Mouse (Mus musculus) G1E (cell line): ENCODE measurements around the gene E330009J07Rik. TPM values are rescaled to one million over a fixed set of nuclear protein-coding genes. Genes with fewer than 3 reads are reported as not detected.

Source experiments
- ATAC-seq: 2 replicates; pipeline ENCODE4 v1.8.0; 2016; ENCODE audit warnings: mild to moderate bottlenecking; ENCODE audit not compliant: insufficient number of reproducible peaks, poor library complexity, low FRiP score, severe bottlenecking; ENCODE audit errors: extremely low read depth
- DNase-seq: peaks from one replicate; pipeline ENCODE4 v3.0.0; 2012; ENCODE audit warnings: low spot score
- H3K27me3 ChIP-seq: 2 replicates; pipeline ENCODE4 v1.6.1; 2012; ENCODE audit warnings: mild to moderate bottlenecking, low read length, inconsistent platforms; ENCODE audit not compliant: insufficient read depth
- H3K36me3 ChIP-seq: replicated peaks from 2 replicates; pipeline ENCODE3; 2012; ENCODE audit warnings: mild to moderate bottlenecking, inconsistent platforms
- H3K4me1 ChIP-seq: 2 replicates; pipeline ENCODE4 v1.6.1; 2012; ENCODE audit warnings: low read depth, low read length, inconsistent platforms, mixed read lengths; ENCODE audit not compliant: insufficient read depth
- H3K4me3 ChIP-seq: 2 replicates; pipeline ENCODE4 v1.5.1; 2012; ENCODE audit warnings: low read depth, mild to moderate bottlenecking, inconsistent platforms, low read length, moderate library complexity, mixed read lengths
- H3K9me3 ChIP-seq: replicated peaks from 2 replicates; pipeline ENCODE4 v1.6.1; 2012; ENCODE audit warnings: inconsistent platforms
- CTCF ChIP-seq: IDR thresholded peaks from 2 replicates; pipeline ENCODE4 v1.5.1; 2012; ENCODE audit warnings: low read depth, low read length, inconsistent platforms, mixed read lengths
- GATA1 ChIP-seq: IDR thresholded peaks from 2 replicates; pipeline ENCODE4 v1.6.1; 2012; ENCODE audit warnings: borderline replicate concordance, low read length, inconsistent platforms, mixed read lengths
- GATA2 ChIP-seq: IDR thresholded peaks from 2 replicates; pipeline ENCODE4 v1.6.1; 2012; ENCODE audit warnings: low read depth, low read length, inconsistent platforms, borderline replicate concordance
- POLR2AphosphoS5 ChIP-seq: IDR thresholded peaks from 2 replicates; pipeline ENCODE4 v1.6.1; 2012; ENCODE audit warnings: low read depth, low read length, inconsistent platforms; ENCODE audit not compliant: insufficient replicate concordance
- TAL1 ChIP-seq: conservative IDR thresholded peaks from 2 replicates; pipeline ENCODE4 v1.6.1; 2012; ENCODE audit warnings: low read depth, low read length, inconsistent platforms, mixed read lengths
- polyA plus RNA-seq: library from polyadenylated mRNA; stranded (reverse); fragments of >175 nt; gene quantifications from 2 replicates; pipeline ENCODE4 v1.2.3, GENCODE M21; 2012
- total RNA-seq, 2 experiments: library from RNA; stranded (forward) in 1 of 2; stranded (reverse) in 1 of 2; fragments of 200-1000 nt in 1 of 2; fragments of >200 nt in 1 of 2; fragmentation: Nextera tagmentation in 1 of 2; gene quantifications; 2 replicates each; pipeline ENCODE4 v1.2.3; 2014 to 2017

E330009J07Rik gene
- total RNA-seq (2014; fragmentation: Nextera tagmentation), result 0.19 and 3.4 TPM in 2 replicates
- 1.6 and 2.0 TPM in 2 replicates for total RNA-seq (2017)
- polyA plus RNA-seq, result 0.28 and 0.37 TPM in 2 replicates

DNA sequence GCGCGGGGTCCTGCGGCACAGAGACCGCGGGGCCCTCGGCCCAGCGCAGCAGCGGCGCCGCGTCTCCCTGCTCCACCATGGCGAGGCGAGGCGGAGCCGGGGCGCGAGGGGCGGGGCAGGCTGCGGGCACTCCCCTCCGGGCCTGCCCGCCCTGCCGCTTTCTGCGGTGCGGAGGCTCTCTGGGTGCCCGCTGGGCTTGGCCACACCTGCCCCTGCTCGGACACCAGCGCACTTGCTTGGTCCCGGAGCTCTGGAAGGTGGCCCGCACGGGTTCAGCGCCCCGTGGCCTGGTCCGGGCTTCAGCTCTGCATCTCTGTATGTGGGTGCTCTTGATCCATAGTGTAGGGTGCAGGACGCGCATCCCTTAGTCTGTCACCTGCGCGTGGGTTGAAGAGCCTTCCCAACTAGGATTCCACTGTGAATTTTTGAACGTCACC is at the start of gene E330009J07Rik:
Gene E330009J07Rik, minus strand, starts transcription at position 89 of the 437 bp plus-strand sequence.
- no peak for TF ChIP-seq TAL1
- no peak for TF ChIP-seq GATA1
- no peak for TF ChIP-seq CTCF
- no peak for TF ChIP-seq GATA2
- DNase-seq (peak; percentile 34), ATAC-seq (no peak)
- peaks cover 58% of the 10 kb centered on the region for H3K27me3 ChIP-seq
- H3K4me3 ChIP-seq, result peak within 1 kb of the TSS; percentile 69
- no peaks in the 10 kb centered on the region for H3K36me3 ChIP-seq
- H3K4me1 ChIP-seq, result peaks cover 6% of the 10 kb centered on the region
- H3K9me3 ChIP-seq, result no peaks in the 10 kb centered on the region

DNA sequence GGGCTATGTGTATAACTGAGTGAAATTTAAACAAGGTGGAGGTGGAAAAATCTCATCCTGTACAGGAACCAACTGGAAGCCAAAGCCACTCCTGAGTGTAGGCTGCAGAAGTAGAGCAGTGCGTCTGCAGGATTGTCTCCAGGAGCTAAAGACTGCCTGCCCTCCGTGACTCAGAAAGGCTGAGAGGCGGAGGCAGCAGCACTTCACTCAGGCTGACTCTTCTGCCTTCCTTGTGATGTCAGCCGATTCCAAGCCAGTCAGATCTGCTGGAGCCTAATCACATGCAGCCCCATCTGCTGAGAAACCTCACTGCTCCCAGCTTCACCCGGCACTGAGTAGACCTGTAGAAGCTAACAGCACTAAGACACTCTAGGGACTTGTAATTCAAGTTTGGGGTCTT is 46.4 kb upstream of the E330009J07Rik start:
- no peaks in the 10 kb centered on the region for H3K4me1 ChIP-seq
- DNase-seq (no peak), ATAC-seq (no peak)
- no peak for TF ChIP-seq GATA2
- no peak for TF ChIP-seq GATA1
- no peak for TF ChIP-seq POLR2AphosphoS5
- no peak for TF ChIP-seq CTCF
- TF ChIP-seq TAL1, result no peak
- peaks cover 65% of the 10 kb centered on the region for H3K36me3 ChIP-seq
- H3K27me3 ChIP-seq, result no peaks in the 10 kb centered on the region
- no peak overlapping the region for H3K4me3 ChIP-seq
- H3K9me3 ChIP-seq, result no peaks in the 10 kb centered on the region

DNA sequence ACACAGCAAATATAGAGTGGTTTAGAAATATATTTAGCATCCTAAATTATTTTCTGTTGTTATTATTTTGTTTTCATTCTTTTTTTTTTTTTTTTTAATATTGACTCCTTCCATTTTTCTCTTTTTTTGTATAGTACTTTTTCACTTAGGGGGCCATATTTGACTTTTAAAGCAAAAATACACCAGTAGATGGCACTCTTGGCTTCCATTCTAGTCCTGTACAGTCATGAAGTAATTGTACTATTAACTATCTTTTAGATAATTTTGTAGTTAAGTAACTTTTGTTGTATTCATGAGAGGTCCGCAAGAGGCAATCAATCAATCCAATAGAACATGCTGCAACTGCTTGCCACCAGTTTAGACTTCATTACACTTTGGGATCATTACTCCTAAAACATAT is 43.8 kb upstream of the E330009J07Rik start:
- peaks cover 76% of the 10 kb centered on the region for H3K36me3 ChIP-seq

DNA sequence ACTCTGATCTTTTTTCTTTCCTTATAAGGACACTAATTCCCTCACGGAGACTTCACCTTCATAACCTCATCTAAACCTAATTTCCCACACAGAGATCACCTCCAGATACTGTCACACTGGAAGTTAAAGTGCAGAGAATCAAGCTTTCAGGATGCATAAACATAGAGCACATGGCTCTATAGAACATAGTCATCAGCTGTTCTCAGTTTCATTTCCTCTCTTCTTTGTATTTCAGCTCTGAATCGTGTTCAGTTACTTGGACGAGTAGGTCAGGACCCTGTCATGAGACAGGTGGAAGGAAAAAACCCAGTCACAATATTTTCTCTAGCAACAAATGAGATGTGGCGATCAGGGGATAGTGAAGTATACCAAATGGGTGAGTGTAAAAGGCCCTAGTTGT is 40.2 kb upstream of the E330009J07Rik start:
- ATAC-seq (no peak), DNase-seq (no peak)
- H3K36me3 ChIP-seq, result peaks cover 65% of the 10 kb centered on the region
- H3K4me1 ChIP-seq, result peaks cover 12% of the 10 kb centered on the region
- H3K4me3 ChIP-seq, result no peak overlapping the region
- no peaks in the 10 kb centered on the region for H3K27me3 ChIP-seq
- TF ChIP-seq TAL1 (no peak), GATA1 (no peak), GATA2 (no peak), CTCF (no peak), POLR2AphosphoS5 (no peak)
- H3K9me3 ChIP-seq, result no peaks in the 10 kb centered on the region

More for the DNA sequence above, 43.8 kb upstream of the E330009J07Rik start:
- H3K4me1 ChIP-seq, result no peaks in the 10 kb centered on the region
- no peaks in the 10 kb centered on the region for H3K9me3 ChIP-seq
- DNase-seq (no peak), ATAC-seq (no peak)
- TF ChIP-seq GATA2 (no peak), POLR2AphosphoS5 (no peak), CTCF (no peak), TAL1 (no peak), GATA1 (no peak)
- no peak overlapping the region for H3K4me3 ChIP-seq
- no peaks in the 10 kb centered on the region for H3K27me3 ChIP-seq

DNA sequence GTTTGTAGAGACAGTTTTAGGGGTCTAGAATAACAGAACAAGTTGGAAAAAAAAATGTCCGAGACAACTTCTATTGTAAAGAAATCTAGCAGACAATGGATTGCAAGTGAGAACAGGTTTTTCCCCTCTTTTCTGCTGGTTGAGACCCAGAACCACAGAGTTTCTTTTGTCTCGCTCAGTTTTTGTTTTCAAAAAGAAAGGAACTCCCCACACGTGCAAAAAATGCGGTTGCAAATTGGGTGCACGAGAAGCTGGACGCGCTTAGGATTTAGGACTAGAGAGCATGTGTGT is 35.7 kb upstream of the E330009J07Rik start:
- TF ChIP-seq GATA1, result no peak
- TF ChIP-seq CTCF, result no peak
- TF ChIP-seq GATA2, result no peak
- no peak for TF ChIP-seq TAL1
- TF ChIP-seq POLR2AphosphoS5, result no peak
- Histone ChIP-seq H3K4me1 (peaks cover 18% of the 10 kb centered on the region), H3K4me3 (peak overlapping the region; percentile 92), H3K27me3 (no peaks in the 10 kb centered on the region), H3K9me3 (no peaks in the 10 kb centered on the region), H3K36me3 (peaks cover 37% of the 10 kb centered on the region)
- ATAC-seq (no peak), DNase-seq (no peak)

DNA sequence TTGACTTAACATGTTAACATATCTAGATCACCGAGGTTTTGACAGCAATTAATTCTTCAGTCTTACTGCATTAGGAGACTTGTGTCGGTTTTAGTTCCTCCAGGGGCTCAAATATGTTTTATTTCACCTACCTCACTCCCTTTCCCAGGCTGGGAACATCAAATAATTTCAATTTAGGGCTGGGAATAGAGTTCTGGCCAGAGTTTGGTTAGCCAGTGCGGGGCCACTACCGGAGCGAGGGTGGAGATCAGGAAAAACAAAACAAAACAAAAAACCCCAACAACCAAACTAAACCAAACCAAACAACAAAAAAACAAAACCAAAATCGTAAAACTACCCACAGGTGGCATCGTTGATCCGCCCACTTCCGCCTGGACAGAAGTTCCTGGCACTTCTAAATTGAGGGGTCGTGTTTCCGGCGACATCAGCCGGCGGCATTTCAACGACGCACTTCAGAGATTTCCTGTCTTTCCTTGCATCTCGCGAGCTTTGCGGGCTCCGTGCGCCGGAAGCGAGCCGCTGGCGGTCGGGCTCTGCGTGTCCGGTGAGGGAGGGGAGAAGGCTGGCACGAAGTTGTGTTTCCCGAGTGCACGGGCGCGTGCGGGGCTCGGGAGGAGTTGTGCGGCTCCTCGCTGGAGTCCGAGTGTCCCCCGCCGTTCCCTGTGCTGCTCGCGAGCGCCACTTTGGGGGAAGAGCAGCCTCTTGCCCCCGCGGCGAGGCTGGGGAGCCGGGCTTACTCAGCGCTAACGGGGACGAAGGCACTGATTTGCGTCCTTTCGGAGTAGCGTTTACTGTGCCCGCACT is 35.2 kb upstream of the E330009J07Rik start, which contains the start of gene Ssbp1:
Gene Ssbp1, plus strand, starts transcription at position 437 of the 804 bp plus-strand sequence.
- no peaks in the 10 kb centered on the region for H3K9me3 ChIP-seq
- no peak for TF ChIP-seq GATA1
- no peak for TF ChIP-seq POLR2AphosphoS5
- no peak for TF ChIP-seq TAL1
- TF ChIP-seq CTCF, result no peak
- TF ChIP-seq GATA2, result no peak
- DNase-seq, result peak; percentile 78
- H3K4me3 ChIP-seq, result peak within 1 kb of the TSS; percentile 92
- peaks cover 18% of the 10 kb centered on the region for H3K4me1 ChIP-seq
- H3K27me3 ChIP-seq, result no peaks in the 10 kb centered on the region
- ATAC-seq, result peak; percentile 92
- H3K36me3 ChIP-seq, result peaks cover 33% of the 10 kb centered on the region
